Comparison of ENCODE assay signal across 15 mouse cellular contexts in genomic region chr4:116377973-116378667, GRCm38 (mm10).
DNase-seq lines count a peak whose midpoint lies in the region; ATAC-seq and TF ChIP-seq lines count a peak whose summit lies in the region.
"Had no signal": no experiment of that assay in that cellular context is flagged by ENCODE, and none has a peak within 500 bp of the region (broad histone marks: within the 10 kb centered on the region; RNA-seq: fewer than 3 reads in every experiment).

No protein-coding gene starts in this region.

- H3K27ac ChIP-seq in brown adipose tissue, adult 24 weeks (replicated peaks; ENCODE audit: low read depth, low read length) = peak overlapping the region; percentile 59; the same call in 1 of the 2 replicates
- peak overlapping the region; percentile 86 for H3K27ac ChIP-seq in heart, postnatal 0 days (ENCODE audit: low read depth)
- H3K27ac ChIP-seq in left cerebral cortex, adult 2 months = no peak overlapping the region
- no peak overlapping the region for H3K27ac ChIP-seq in midbrain, embryonic 11.5 days (ENCODE audit: low read depth, low read length)
- H3K27ac ChIP-seq: embryonic facial prominence, embryonic 10.5 days; kidney, postnatal 0 days had no signal

- H3K79me3 ChIP-seq in C2C12 (ENCODE audit: low read depth) = no peaks in the 10 kb centered on the region

- H3K79me2 ChIP-seq in C2C12 (ENCODE audit: control insufficient read depth, insufficient read depth) = no peaks in the 10 kb centered on the region

- H3K4me1 ChIP-seq in brown adipose tissue, adult 24 weeks (ENCODE audit: control insufficient read depth, insufficient read depth, insufficient read length, low read length) = no peaks in the 10 kb centered on the region
- H3K4me1 ChIP-seq in heart, postnatal 0 days (ENCODE audit: control insufficient read depth, insufficient read depth) = peaks cover 9% of the 10 kb centered on the region
- no peaks in the 10 kb centered on the region for H3K4me1 ChIP-seq in midbrain, embryonic 11.5 days (ENCODE audit: control insufficient read depth, insufficient read depth, low read length)
- H3K4me1 ChIP-seq: embryonic facial prominence, embryonic 10.5 days; megakaryocyte, embryonic 14.5 days had no signal

- no peaks in the 10 kb centered on the region for H3K27me3 ChIP-seq in C2C12 (ENCODE audit: control insufficient read depth, insufficient read depth, insufficient read length)
- no peaks in the 10 kb centered on the region for H3K27me3 ChIP-seq in heart, postnatal 0 days (ENCODE audit: control insufficient read depth, insufficient read depth, low read length)
- no peaks in the 10 kb centered on the region for H3K27me3 ChIP-seq in midbrain, embryonic 11.5 days (ENCODE audit: control insufficient read depth, insufficient read depth, low read length)
- H3K27me3 ChIP-seq: megakaryocyte, embryonic 14.5 days had no signal

- H3K4me3 ChIP-seq in C2C12 (ENCODE audit: insufficient read depth, poor library complexity, severe bottlenecking) = no peak overlapping the region
- no peak overlapping the region for H3K4me3 ChIP-seq in brown adipose tissue, adult 24 weeks (ENCODE audit: insufficient read depth, low read depth, low read length)
- no peak overlapping the region for H3K4me3 ChIP-seq in heart, postnatal 0 days (ENCODE audit: low read depth, low read length)
- no peak overlapping the region for H3K4me3 ChIP-seq in left cerebral cortex, adult 2 months
- H3K4me3 ChIP-seq in midbrain, embryonic 11.5 days (ENCODE audit: low read depth, low read length) = no peak overlapping the region
- H3K4me3 ChIP-seq: embryonic facial prominence, embryonic 10.5 days; megakaryocyte, embryonic 14.5 days had no signal

- peak; percentile 68; the same call in 1 of the 2 replicates for TF ChIP-seq EP300 in heart, postnatal 0 days (IDR thresholded peaks at IDR 0.05; ENCODE audit: low read depth)

- H3K4me2 ChIP-seq in heart, postnatal 0 days (ENCODE audit: low read depth, low read length) = peak overlapping the region; percentile 7; the same call in 1 of the 2 replicates
- H3K4me2 ChIP-seq in midbrain, embryonic 11.5 days = no peak overlapping the region

- H3ac ChIP-seq in C2C12 (ENCODE audit: control insufficient read depth, insufficient read length, low read depth) = no peak overlapping the region

- TF ChIP-seq CTCF in C2C12 (IDR thresholded peaks at IDR 0.05; ENCODE audit: control insufficient read depth, insufficient read depth, insufficient read length) = no peak
- no peak for TF ChIP-seq CTCF in heart, postnatal 0 days (IDR thresholded peaks at IDR 0.05; ENCODE audit: low read depth)
- TF ChIP-seq CTCF in left cerebral cortex, adult 2 months (IDR thresholded peaks at IDR 0.05) = no peak

- H3K9me3 ChIP-seq in heart, postnatal 0 days (replicated peaks; ENCODE audit: control insufficient read depth, low read length) = no peaks in the 10 kb centered on the region
- H3K9me3 ChIP-seq in midbrain, embryonic 11.5 days (ENCODE audit: control insufficient read depth, low read length) = no peaks in the 10 kb centered on the region
- H3K9me3 ChIP-seq: embryonic facial prominence, embryonic 10.5 days; megakaryocyte, embryonic 14.5 days had no signal

- peaks cover 4% of the 10 kb centered on the region for H3K36me3 ChIP-seq in C2C12 (ENCODE audit: control insufficient read depth, insufficient read depth)
- no peaks in the 10 kb centered on the region for H3K36me3 ChIP-seq in heart, postnatal 0 days (replicated peaks; ENCODE audit: control insufficient read depth, insufficient read depth, low read length)
- no peaks in the 10 kb centered on the region for H3K36me3 ChIP-seq in midbrain, embryonic 11.5 days (ENCODE audit: control insufficient read depth, insufficient read depth, low read length)

- peak; percentile 67 to 68 for DNase-seq in heart, adult 18-20 months
- no peak for DNase-seq in heart, postnatal 25 days (ENCODE audit: low spot score)
- peak; percentile 90 for DNase-seq in heart, postnatal 0 days (ENCODE audit: low spot score)
- no peak for DNase-seq in left cerebral cortex, adult 2 months (ENCODE audit: extremely low spot score in 1 of 2, low spot score in 2 of 2)
- no peak for DNase-seq in midbrain, embryonic 11.5 days (ENCODE audit: low spot score, missing footprints)
- no peak for DNase-seq in B cell, adult 2 months
- DNase-seq: cerebellum, adult 11-12 months; liver; thymus, postnatal 25 days had no signal

- H3K9ac ChIP-seq in heart, postnatal 0 days (replicated peaks; ENCODE audit: low read depth, low read length) = no peak overlapping the region
- H3K9ac ChIP-seq in midbrain, embryonic 11.5 days (ENCODE audit: low read length) = no peak overlapping the region

- ATAC-seq in heart, postnatal 0 days (ENCODE audit: insufficient read depth, low read depth) = peak; percentile 90
- no peak for ATAC-seq in midbrain, embryonic 11.5 days (ENCODE audit: low FRiP score)
- ATAC-seq: forebrain, embryonic 14.5 days had no signal

- intact Hi-C loops in heart, postnatal 25 days (cut with DNase I) = no loop called here
- intact Hi-C loops in left cerebral cortex, adult 2 months (cut with DNase I) = no loop called here

- WGBS in heart, postnatal 0 days = 12% methylated on average over 2 of the region's 2 CpGs
- WGBS in midbrain, embryonic 11.5 days = 91% methylated on average over 2 of the region's 2 CpGs

TF ChIP-seq in C2C12, 6 proteins besides CTCF, POLR2A, EP300 and RAD21:
- no peak for TF ChIP-seq MAX (IDR thresholded peaks at IDR 0.05)
- peak; percentile 34 for TF ChIP-seq CEBPB (IDR thresholded peaks at IDR 0.05; ENCODE audit: low read depth)

Comparison
In these comparisons a context has a peak if more than half of its experiments do, and no peak if none do; other contexts are left out.
1. DNase-seq: peak in heart, adult 18-20 months (2 of 2) and heart, postnatal 0 days (single experiment); none in heart, postnatal 25 days (single experiment), left cerebral cortex, adult 2 months (0 of 2), midbrain, embryonic 11.5 days (single experiment) and B cell, adult 2 months (0 of 2).
2. H3K27ac ChIP-seq: peak in brown adipose tissue, adult 24 weeks (single experiment) and heart, postnatal 0 days (single experiment); none in left cerebral cortex, adult 2 months (single experiment) and midbrain, embryonic 11.5 days (single experiment).